Mouse (Mus musculus) urinary bladder, postnatal 0 days (tissue): ENCODE measurements around the gene Lmo1. TPM values are rescaled to one million over a fixed set of nuclear protein-coding genes. Genes with fewer than 3 reads are reported as not detected.

ENCODE experiments used
- polyA plus RNA-seq: library from polyadenylated mRNA; unstranded; fragments of >200 nt; fragmentation: Nextera tagmentation; extraction: Ambion mirVana; gene quantifications from 2 replicates; pipeline ENCODE4 v1.2.1, GENCODE M21; 2015

The Lmo1 gene
- polyA plus RNA-seq, result 13.2 and 13.4 TPM in 2 replicates

GRCm38 (mm10) chr7:109174949-109175669, at the start of gene Lmo1:
Gene Lmo1, minus strand, starts transcription at chr7:109175207.

Other genes with a start within 250 kb of the Lmo1 start
- 0.11 and 0.16 TPM in 2 replicates for gene Nlrp10, start 245.0 kb downstream of the Lmo1 start, polyA plus RNA-seq
- 65.8 and 73.9 TPM in 2 replicates for gene Eif3f, start 240.8 kb downstream of the Lmo1 start, polyA plus RNA-seq
- gene Tub, start 224.9 kb downstream of the Lmo1 start, polyA plus RNA-seq, result 0.60 and 0.96 TPM in 2 replicates
- gene Ric3, start 91.9 kb downstream of the Lmo1 start, polyA plus RNA-seq, result 2.0 and 2.6 TPM in 2 replicates